Mouse (Mus musculus): ENCODE data around the gene Tbc1d30.

GRCm38 (mm10) chr10:121274964-121275363 lies 76.1 kb downstream of the Tbc1d30 start:
- TF ChIP-seq CTCF (IDR thresholded peaks at IDR 0.05; ENCODE audit: low read depth, low read length) = no peak
- TF ChIP-seq POLR2A (IDR thresholded peaks at IDR 0.05; ENCODE audit: borderline replicate concordance, low read depth, low read length) = no peak
